Mouse (Mus musculus) spleen, adult 2 months (tissue): ENCODE measurements around the gene Macrod2.

ENCODE experiments used
- CTCF ChIP-seq: fragments of 200-500 bp; IDR thresholded peaks from 2 replicates; pipeline ENCODE4 v1.5.1; 2011; ENCODE audit warnings: mild to moderate bottlenecking, inconsistent platforms; ENCODE audit not compliant: insufficient read depth, insufficient read length, insufficient replicate concordance; ENCODE audit errors: extremely low read depth
- POLR2A ChIP-seq: fragments of 200-500 bp; IDR thresholded peaks from 2 replicates; pipeline ENCODE4 v1.6.1; 2011; ENCODE audit warnings: low read depth, low read length, inconsistent platforms

DNA sequence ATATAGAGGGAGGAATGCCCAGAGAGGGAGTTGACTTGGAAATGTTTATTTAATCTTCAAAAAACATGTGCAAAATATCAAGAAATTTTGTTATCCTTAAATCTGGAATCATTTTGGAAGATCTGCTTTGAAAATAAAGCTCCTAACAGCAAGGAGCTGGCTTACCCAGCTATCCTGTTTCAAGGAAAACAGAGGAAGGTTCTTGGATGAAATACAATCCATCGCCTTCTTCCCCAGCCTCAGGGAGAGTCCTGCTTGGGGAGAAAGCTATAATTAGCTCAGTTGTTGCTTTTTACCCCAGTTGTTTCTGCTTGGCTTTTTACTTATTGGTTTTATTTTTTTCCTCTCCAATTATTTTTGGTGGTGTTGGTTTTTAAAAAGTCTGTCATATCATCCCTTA lies 539.4 kb downstream of the Macrod2 start:
- TF ChIP-seq CTCF (no peak), POLR2A (no peak)
